Mouse (Mus musculus): ENCODE data around the gene Tnk1. TPM values are rescaled to one million over a fixed set of nuclear protein-coding genes. Genes with fewer than 3 reads are reported as not detected.

The Tnk1 gene
- total and polyA plus RNA-seq, 2 experiments from 2014 or later = 0.50 TPM; not detected in 1

DNA sequence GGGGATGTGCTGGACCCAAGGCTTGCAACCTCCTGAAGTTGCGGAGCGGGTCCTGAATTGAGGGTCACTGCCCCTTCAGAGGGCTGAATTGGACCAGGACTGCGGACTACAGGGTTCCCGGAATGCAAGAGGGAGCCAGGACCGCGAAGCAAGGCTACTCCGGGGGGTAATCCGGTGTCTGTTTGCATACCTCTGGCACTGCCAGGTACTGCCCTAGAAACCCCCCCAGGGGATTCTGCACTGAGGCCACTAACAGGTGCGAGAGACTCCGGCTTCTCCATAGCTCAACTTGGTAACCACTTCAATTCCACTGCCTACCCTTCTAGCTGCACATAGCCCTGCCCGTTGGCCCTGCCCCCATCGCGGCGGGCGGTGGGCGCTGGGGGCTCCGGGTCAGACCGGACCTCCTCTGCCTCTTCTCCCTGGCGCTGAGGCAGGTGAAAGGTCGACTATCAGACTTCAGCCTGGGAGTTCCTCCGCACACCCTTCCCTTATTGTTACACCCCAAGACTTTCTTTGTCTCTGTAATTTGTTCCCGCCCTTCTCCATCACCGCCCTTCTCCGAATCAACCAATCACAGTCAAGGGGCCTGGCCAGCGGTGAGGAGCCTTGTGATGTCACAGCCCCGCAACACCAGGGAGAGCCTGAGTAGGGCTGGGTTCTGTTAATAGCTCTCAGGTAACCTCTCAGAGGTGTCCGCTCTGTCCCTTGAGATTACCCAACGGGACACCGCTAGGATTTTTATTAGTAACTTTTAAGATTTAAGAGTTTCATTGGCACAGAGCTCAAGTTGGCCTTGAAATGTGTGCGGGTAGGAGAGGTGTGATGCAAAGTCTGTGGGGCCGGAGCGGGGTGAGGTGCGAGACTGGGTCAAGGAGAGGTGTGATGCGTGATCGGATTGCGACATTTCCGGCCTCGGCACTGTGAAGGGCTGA, 42.2 kb upstream of the Tnk1 start, which contains the start of the genes 2810408A11Rik and Neurl4:
TSS of gene 2810408A11Rik (minus strand) at position 517 of the 935 bp plus-strand sequence.
TSS of gene Neurl4 (plus strand) at position 602 of the 935 bp plus-strand sequence.
- H3K36me3 ChIP-seq (replicated peaks; ENCODE audit: control insufficient read depth, insufficient read depth, low read length) = peaks cover 17% of the 10 kb centered on the region
- ATAC-seq (ENCODE audit: insufficient read depth, low read depth) = peak; percentile 89
- peak within 1 kb of the TSS; percentile 72 for H3K4me3 ChIP-seq (ENCODE audit: low read depth, low read length)
- no peaks in the 10 kb centered on the region for H3K27me3 ChIP-seq (ENCODE audit: control insufficient read depth, insufficient read depth, low read length)
- no peaks in the 10 kb centered on the region for H3K9me3 ChIP-seq (replicated peaks; ENCODE audit: control insufficient read depth, low read length)
- peaks cover 18% of the 10 kb centered on the region; the same call in 1 of the 2 replicates for H3K4me1 ChIP-seq (ENCODE audit: control insufficient read depth, insufficient read depth)
- peak within 1 kb of the TSS; percentile 95 for H3K27ac ChIP-seq (ENCODE audit: low read depth)
- peak; percentile 96 for DNase-seq (ENCODE audit: low spot score)
- H3K9ac ChIP-seq (replicated peaks; ENCODE audit: low read depth, low read length) = peak within 1 kb of the TSS; percentile 85
- peak within 1 kb of the TSS; percentile 83 for H3K4me2 ChIP-seq (ENCODE audit: low read depth, low read length)
- no peak for TF ChIP-seq CTCF (IDR thresholded peaks at IDR 0.05; ENCODE audit: low read depth)
- no peak for TF ChIP-seq EP300 (IDR thresholded peaks at IDR 0.05; ENCODE audit: low read depth)
- WGBS = under 1% methylated on average over 38 of the region's 38 CpGs

- 35% methylated on average over 4 of the region's 4 CpGs for WGBS
- no peaks in the 10 kb centered on the region for H3K27me3 ChIP-seq (ENCODE audit: control insufficient read depth, insufficient read depth, low read length)
- peaks cover 18% of the 10 kb centered on the region; the same call in 1 of the 2 replicates for H3K4me1 ChIP-seq (ENCODE audit: control insufficient read depth, insufficient read depth)
These were observed 41.3 kb upstream of the Tnk1 start for GRCm38 (mm10) chr11:69899870-69900269.

GRCm38 (mm10) chr11:69895291-69895690, 36.8 kb upstream of the Tnk1 start, which contains the start of gene Acap1:
Gene Acap1 (minus strand): TSS chr11:69895539.
- Histone ChIP-seq H3K4me3 (ENCODE audit: low read depth, low read length) (no peak within 1 kb of the TSS; the same call in 1 of the 2 replicates), H3K36me3 (replicated peaks; ENCODE audit: control insufficient read depth, insufficient read depth, low read length) (no peaks in the 10 kb centered on the region), H3K4me2 (ENCODE audit: low read depth, low read length) (no peak within 1 kb of the TSS), H3K9ac (replicated peaks; ENCODE audit: low read depth, low read length) (no peak within 1 kb of the TSS), H3K9me3 (replicated peaks; ENCODE audit: control insufficient read depth, low read length) (no peaks in the 10 kb centered on the region), H3K4me1 (ENCODE audit: control insufficient read depth, insufficient read depth) (peaks cover 18% of the 10 kb centered on the region), H3K27ac (ENCODE audit: low read depth) (peak within 1 kb of the TSS; percentile 40; the same call in 1 of the 2 replicates), H3K27me3 (ENCODE audit: control insufficient read depth, insufficient read depth, low read length) (peaks cover 8% of the 10 kb centered on the region; the same call in 1 of the 2 replicates)
- no peak for DNase-seq (ENCODE audit: low spot score)
- TF ChIP-seq CTCF (IDR thresholded peaks at IDR 0.05; ENCODE audit: low read depth) (no peak), EP300 (IDR thresholded peaks at IDR 0.05; ENCODE audit: low read depth) (no peak)
- no peak for ATAC-seq (ENCODE audit: insufficient read depth, low read depth)
- 66% methylated on average over 4 of the region's 4 CpGs for WGBS

More at GRCm38 (mm10) chr11:69899870-69900269, 41.3 kb upstream of the Tnk1 start:
- ATAC-seq (ENCODE audit: insufficient read depth, low read depth) (no peak), DNase-seq (ENCODE audit: low spot score) (no peak)
- no peak overlapping the region; the same call in none of the 2 replicates for H3K9ac ChIP-seq (replicated peaks; ENCODE audit: low read depth, low read length)
- H3K36me3 ChIP-seq (replicated peaks; ENCODE audit: control insufficient read depth, insufficient read depth, low read length) = peaks cover 11% of the 10 kb centered on the region
- no peaks in the 10 kb centered on the region for H3K9me3 ChIP-seq (replicated peaks; ENCODE audit: control insufficient read depth, low read length)
- H3K27ac ChIP-seq (ENCODE audit: low read depth) = no peak overlapping the region
- H3K4me2 ChIP-seq (ENCODE audit: low read depth, low read length) = peak overlapping the region; percentile 83
- H3K4me3 ChIP-seq (ENCODE audit: low read depth, low read length) = peak overlapping the region; percentile 72
- TF ChIP-seq CTCF (IDR thresholded peaks at IDR 0.05; ENCODE audit: low read depth) (no peak), EP300 (IDR thresholded peaks at IDR 0.05; ENCODE audit: low read depth) (no peak)

- TF ChIP-seq CTCF (IDR thresholded peaks at IDR 0.05; ENCODE audit: low read depth) (no peak), EP300 (IDR thresholded peaks at IDR 0.05; ENCODE audit: low read depth) (no peak)
- no peak overlapping the region; the same call in 1 of the 2 replicates for H3K4me3 ChIP-seq (ENCODE audit: low read depth, low read length)
These were observed 36.1 kb upstream of the Tnk1 start for GRCm38 (mm10) chr11:69894671-69895070.

DNA sequence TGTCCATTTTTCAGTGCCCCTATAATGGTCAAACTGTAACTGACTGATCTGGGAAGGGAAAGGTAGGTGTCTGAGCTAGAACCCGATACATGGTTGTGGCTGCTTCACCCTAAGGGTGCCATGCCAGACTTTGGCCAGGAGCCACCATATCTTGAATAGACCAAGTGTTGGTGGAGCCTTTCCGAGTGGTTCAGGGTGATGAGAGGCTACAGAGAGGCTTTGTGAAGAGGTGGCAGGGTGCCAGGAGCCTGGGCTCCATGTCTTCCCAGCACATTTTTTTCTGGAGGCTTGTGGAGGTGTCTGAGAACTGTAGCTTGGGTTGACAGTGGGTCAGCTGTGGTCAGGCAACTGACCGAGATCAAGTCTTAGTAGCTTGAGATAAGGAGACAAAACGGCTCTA, 33.0 kb upstream of the Tnk1 start:
- DNase-seq (ENCODE audit: low spot score) (peak; percentile 76), ATAC-seq (ENCODE audit: insufficient read depth, low read depth) (peak; percentile 69)
- Histone ChIP-seq H3K4me1 (ENCODE audit: control insufficient read depth, insufficient read depth) (peaks cover 12% of the 10 kb centered on the region), H3K36me3 (replicated peaks; ENCODE audit: control insufficient read depth, insufficient read depth, low read length) (no peaks in the 10 kb centered on the region), H3K9ac (replicated peaks; ENCODE audit: low read depth, low read length) (no peak overlapping the region), H3K4me3 (ENCODE audit: low read depth, low read length) (no peak overlapping the region), H3K27me3 (ENCODE audit: control insufficient read depth, insufficient read depth, low read length) (peaks cover 17% of the 10 kb centered on the region; the same call in 1 of the 2 replicates), H3K4me2 (ENCODE audit: low read depth, low read length) (no peak overlapping the region), H3K9me3 (replicated peaks; ENCODE audit: control insufficient read depth, low read length) (no peaks in the 10 kb centered on the region), H3K27ac (ENCODE audit: low read depth) (no peak overlapping the region)
- TF ChIP-seq CTCF (IDR thresholded peaks at IDR 0.05; ENCODE audit: low read depth) (no peak), EP300 (IDR thresholded peaks at IDR 0.05; ENCODE audit: low read depth) (no peak)
- WGBS = 13% methylated on average over 4 of the region's 4 CpGs

More at GRCm38 (mm10) chr11:69894671-69895070, 36.1 kb upstream of the Tnk1 start:
- Histone ChIP-seq H3K27me3 (ENCODE audit: control insufficient read depth, insufficient read depth, low read length) (peaks cover 11% of the 10 kb centered on the region; the same call in 1 of the 2 replicates), H3K27ac (ENCODE audit: low read depth) (peak overlapping the region; percentile 40; the same call in 1 of the 2 replicates), H3K9ac (replicated peaks; ENCODE audit: low read depth, low read length) (no peak overlapping the region), H3K36me3 (replicated peaks; ENCODE audit: control insufficient read depth, insufficient read depth, low read length) (no peaks in the 10 kb centered on the region), H3K4me2 (ENCODE audit: low read depth, low read length) (no peak overlapping the region), H3K9me3 (replicated peaks; ENCODE audit: control insufficient read depth, low read length) (no peaks in the 10 kb centered on the region), H3K4me1 (ENCODE audit: control insufficient read depth, insufficient read depth) (peaks cover 12% of the 10 kb centered on the region)
- WGBS = 60% methylated on average over 5 of the region's 5 CpGs
- ATAC-seq (ENCODE audit: insufficient read depth, low read depth) = no peak
- DNase-seq (ENCODE audit: low spot score) = no peak
